Mouse (Mus musculus) T-helper 17 cell (primary cell): ENCODE measurements around the gene Skap2.

Experiments used
- in situ Hi-C, 2 experiments: fragments of 300-600 bp; cut with MboI, MseI; formaldehyde crosslinking; loops; 1 replicate in 1 of 2; 2 replicates in 1 of 2; pipeline ENCODE4 v1.15.1; 2025; ENCODE audit warnings: high pct_unique_total_duplicates in 2 of 2

The Skap2 gene

GRCm38 (mm10) chr6:52005963-52006648 lies 6.2 kb downstream of the Skap2 start:
- in situ Hi-C loops, result loop anchor here in 1 of 2 experiments (10.0 kb wide), 1 partner anchor 209 kb away; the partner anchor contains the start of genes Gm28308 and Hoxa3

GRCm38 (mm10) chr6:52005616-52005962 lies 6.8 kb downstream of the Skap2 start:
- in situ Hi-C loops, result loop anchor here in 1 of 2 experiments (10.0 kb wide), 1 partner anchor 209 kb away; the partner anchor contains the start of genes Gm28308 and Hoxa3

- in situ Hi-C loops, result loop anchor here in 1 of 2 experiments (10.0 kb wide), 1 partner anchor 210 kb away; the partner anchor contains the start of genes Gm28308 and Hoxa3
Measured at GRCm38 (mm10) chr6:52004995-52005394, 7.4 kb downstream of the Skap2 start.

- in situ Hi-C loops, result loop anchor here in 1 of 2 experiments (10.0 kb wide), 1 partner anchor 212 kb away; the partner anchor contains the start of genes Gm28308 and Hoxa3
Measured at GRCm38 (mm10) chr6:52002676-52003075, 9.7 kb downstream of the Skap2 start.

- in situ Hi-C loops, result no loop called here
Measured at GRCm38 (mm10) chr6:51999157-51999478, 13.2 kb downstream of the Skap2 start.

GRCm38 (mm10) chr6:51998409-51999156 lies 13.8 kb downstream of the Skap2 start:
- in situ Hi-C loops, result no loop called here

GRCm38 (mm10) chr6:51987999-51988398 lies 24.4 kb downstream of the Skap2 start:
- in situ Hi-C loops, result no loop called here

GRCm38 (mm10) chr6:51977638-51978037 lies 34.7 kb downstream of the Skap2 start:
- in situ Hi-C loops, result no loop called here

- in situ Hi-C loops, result no loop called here
Measured at GRCm38 (mm10) chr6:51975751-51976150, 36.6 kb downstream of the Skap2 start.

- in situ Hi-C loops, result no loop called here
Measured at GRCm38 (mm10) chr6:51958992-51959391, 53.4 kb downstream of the Skap2 start.

GRCm38 (mm10) chr6:51956048-51956792 lies 56.1 kb downstream of the Skap2 start:
- in situ Hi-C loops, result no loop called here

- in situ Hi-C loops, result no loop called here
Measured at GRCm38 (mm10) chr6:51947661-51948060, 64.7 kb downstream of the Skap2 start.

GRCm38 (mm10) chr6:51944916-51945315 lies 67.4 kb downstream of the Skap2 start:
- in situ Hi-C loops, result no loop called here

- in situ Hi-C loops, result no loop called here
Measured at GRCm38 (mm10) chr6:51933998-51934397, 78.4 kb downstream of the Skap2 start.

GRCm38 (mm10) chr6:51933034-51933611 lies 79.2 kb downstream of the Skap2 start:
- in situ Hi-C loops, result no loop called here

GRCm38 (mm10) chr6:51927101-51927500 lies 85.2 kb downstream of the Skap2 start:
- in situ Hi-C loops, result no loop called here

- in situ Hi-C loops, result no loop called here
Measured at GRCm38 (mm10) chr6:51921831-51922230, 90.5 kb downstream of the Skap2 start.

- in situ Hi-C loops, result no loop called here
Measured at GRCm38 (mm10) chr6:51908495-51908894, 103.9 kb downstream of the Skap2 start.

- in situ Hi-C loops, result no loop called here
Measured at GRCm38 (mm10) chr6:51905659-51906058, 106.7 kb downstream of the Skap2 start.

GRCm38 (mm10) chr6:51901544-51901943 lies 110.8 kb downstream of the Skap2 start:
- in situ Hi-C loops, result no loop called here

GRCm38 (mm10) chr6:51898318-51898994 lies 113.9 kb downstream of the Skap2 start:
- in situ Hi-C loops, result no loop called here
